Mouse (Mus musculus) ovary, adult 2 months (tissue): ENCODE measurements around the gene Fstl4. TPM values are rescaled to one million over a fixed set of nuclear protein-coding genes. Genes with fewer than 3 reads are reported as not detected.

ENCODE experiments used
- polyA plus RNA-seq: library from polyadenylated mRNA; depleted of rRNA; stranded (reverse); fragments of >200 nt; gene quantifications from 2 replicates; pipeline ENCODE4 v1.2.3, GENCODE M21; 2012; rRNA removed

Gene Fstl4
- 1.2 TPM in 2 replicates for polyA plus RNA-seq

DNA sequence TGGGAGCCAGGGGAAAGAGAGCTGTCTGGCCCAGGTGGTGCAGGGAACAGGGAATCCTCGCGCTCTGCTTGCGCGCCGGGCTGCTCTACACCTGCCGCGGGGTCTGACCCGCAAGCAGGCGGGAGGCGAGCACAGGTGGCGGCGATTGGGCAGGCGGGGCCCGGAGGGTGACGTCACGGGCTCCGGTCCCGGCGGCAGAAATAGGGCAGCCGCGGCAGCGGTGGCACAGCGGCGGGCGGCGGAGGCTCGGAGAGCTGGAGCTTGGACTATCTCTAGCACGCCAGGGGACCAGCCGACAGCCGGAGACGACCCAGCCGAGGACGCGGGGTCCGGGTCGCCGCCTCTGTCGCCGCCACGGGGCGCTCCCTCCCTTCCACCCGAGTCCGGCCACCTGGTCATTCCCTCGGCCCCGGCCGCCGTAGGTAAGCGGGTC, at the start of gene Fstl4:
Gene Fstl4, plus strand, starts transcription at position 174 of the 433 bp plus-strand sequence.

